Mouse (Mus musculus) forebrain, embryonic 13.5 days (tissue): ENCODE measurements at regions not wholly inside any gene's neighbourhood (a gene's known extent, or its start where the extent isn't known, plus 50 kb on each side); places are given as distances from the start of the nearest gene placed in this dataset.

Source experiments
- ATAC-seq: fragments of 200-750 bp; cut with Nextera tagmentation; 2 replicates; pipeline ENCODE4 v1.8.0; 2017
- H3K27ac ChIP-seq: fragments of 300-500 bp; sonication (generic); 2 replicates; pipeline ENCODE4 v1.5.1; 2015; ENCODE audit warnings: inconsistent platforms, mild to moderate bottlenecking, moderate library complexity
- H3K27me3 ChIP-seq: fragments of 300-500 bp; sonication (generic); 2 replicates; pipeline ENCODE4 v1.6.1; 2015; ENCODE audit warnings: mild to moderate bottlenecking, inconsistent platforms
- H3K36me3 ChIP-seq: fragments of 300-500 bp; sonication (generic); 2 replicates; pipeline ENCODE4 v1.6.1; 2015; ENCODE audit warnings: mild to moderate bottlenecking, inconsistent platforms; ENCODE audit not compliant: poor library complexity, severe bottlenecking
- H3K4me1 ChIP-seq: fragments of 300-500 bp; sonication (generic); 2 replicates; pipeline ENCODE4 v1.6.1; 2015; ENCODE audit warnings: inconsistent platforms
- H3K4me2 ChIP-seq: fragments of 300-500 bp; sonication (generic); 2 replicates; pipeline ENCODE4 v1.6.1; 2015; ENCODE audit warnings: inconsistent platforms, mild to moderate bottlenecking, moderate library complexity
- H3K4me3 ChIP-seq: fragments of 300-500 bp; sonication (generic); 2 replicates; pipeline ENCODE4 v1.5.1; 2015; ENCODE audit warnings: mild to moderate bottlenecking, inconsistent platforms
- H3K9ac ChIP-seq: fragments of 300-500 bp; sonication (generic); 2 replicates; pipeline ENCODE4 v1.6.1; 2015; ENCODE audit warnings: mild to moderate bottlenecking, inconsistent platforms
- H3K9me3 ChIP-seq: fragments of 300-500 bp; sonication (generic); replicated peaks from 2 replicates; pipeline ENCODE4 v1.6.1; 2016; ENCODE audit warnings: inconsistent platforms
- WGBS: fragments of 180-500 bp; shearing (Covaris S2); methylation state at CpG from one replicate; pipeline ENCODE4 v1.1.7; 2015; 5-methylcytosine and 5-hydroxymethylcytosine counted together

- H3K9me3 ChIP-seq, result no peaks in the 10 kb centered on the region
- H3K4me3 ChIP-seq, result no peak overlapping the region
- H3K4me2 ChIP-seq, result no peak overlapping the region
- ATAC-seq, result no peak
- H3K27me3 ChIP-seq, result no peaks in the 10 kb centered on the region
- H3K36me3 ChIP-seq, result no peaks in the 10 kb centered on the region
- H3K9ac ChIP-seq, result no peak overlapping the region
- WGBS, result 76% methylated on average over 8 of the region's 8 CpGs
- H3K4me1 ChIP-seq, result no peaks in the 10 kb centered on the region
- no peak overlapping the region for H3K27ac ChIP-seq
Observed at GRCm38 (mm10) chr17:77819698-77820097, 380.4 kb upstream of the Crim1 start.

- no peak overlapping the region for H3K4me3 ChIP-seq
- H3K4me1 ChIP-seq, result no peaks in the 10 kb centered on the region
- no peak overlapping the region for H3K4me2 ChIP-seq
- no peaks in the 10 kb centered on the region for H3K9me3 ChIP-seq
- no peaks in the 10 kb centered on the region for H3K36me3 ChIP-seq
- no peak overlapping the region for H3K27ac ChIP-seq
- no peak overlapping the region for H3K9ac ChIP-seq
- ATAC-seq, result no peak
- no peaks in the 10 kb centered on the region for H3K27me3 ChIP-seq
- 61% methylated on average over 3 of the region's 3 CpGs for WGBS
Observed at GRCm38 (mm10) chr17:77843949-77844348, 356.1 kb upstream of the Crim1 start.

GRCm38 (mm10) chr17:77874497-77874896 lies 325.6 kb upstream of the Crim1 start:
- Histone ChIP-seq H3K27me3 (no peaks in the 10 kb centered on the region), H3K4me2 (no peak overlapping the region), H3K36me3 (no peaks in the 10 kb centered on the region), H3K27ac (no peak overlapping the region), H3K4me3 (no peak overlapping the region), H3K9ac (no peak overlapping the region), H3K4me1 (no peaks in the 10 kb centered on the region), H3K9me3 (no peaks in the 10 kb centered on the region)
- ATAC-seq, result no peak
- whole genome bisulfite sequencing, result 86% methylated on average over 3 of the region's 3 CpGs

- Histone ChIP-seq H3K9me3 (no peaks in the 10 kb centered on the region), H3K27ac (no peak overlapping the region), H3K27me3 (no peaks in the 10 kb centered on the region), H3K36me3 (no peaks in the 10 kb centered on the region), H3K4me3 (no peak overlapping the region), H3K9ac (no peak overlapping the region), H3K4me2 (no peak overlapping the region), H3K4me1 (no peaks in the 10 kb centered on the region)
- ATAC-seq, result no peak
- WGBS, result 0% methylated on average over 2 of the region's 2 CpGs
Observed at GRCm38 (mm10) chr17:77877016-77877415, 323.0 kb upstream of the Crim1 start.

GRCm38 (mm10) chr17:77885150-77885549 lies 314.9 kb upstream of the Crim1 start:
- no peaks in the 10 kb centered on the region for H3K9me3 ChIP-seq
- no peaks in the 10 kb centered on the region for H3K36me3 ChIP-seq
- no peak overlapping the region for H3K27ac ChIP-seq
- H3K4me3 ChIP-seq, result no peak overlapping the region
- WGBS, result 70% methylated on average over 2 of the region's 2 CpGs
- H3K4me2 ChIP-seq, result no peak overlapping the region
- H3K27me3 ChIP-seq, result no peaks in the 10 kb centered on the region
- H3K4me1 ChIP-seq, result no peaks in the 10 kb centered on the region
- ATAC-seq, result no peak
- H3K9ac ChIP-seq, result no peak overlapping the region

- Histone ChIP-seq H3K9me3 (no peaks in the 10 kb centered on the region), H3K4me2 (no peak overlapping the region), H3K9ac (no peak overlapping the region), H3K27me3 (no peaks in the 10 kb centered on the region), H3K4me1 (no peaks in the 10 kb centered on the region), H3K27ac (no peak overlapping the region), H3K4me3 (no peak overlapping the region), H3K36me3 (no peaks in the 10 kb centered on the region)
- WGBS, result 62% methylated on average over 2 of the region's 2 CpGs
- peak; percentile 92 for ATAC-seq
Observed at GRCm38 (mm10) chr17:77889147-77889546, 310.9 kb upstream of the Crim1 start.

GRCm38 (mm10) chr17:77904412-77904811 lies 295.6 kb upstream of the Crim1 start:
- Histone ChIP-seq H3K4me3 (no peak overlapping the region), H3K27me3 (no peaks in the 10 kb centered on the region), H3K36me3 (no peaks in the 10 kb centered on the region), H3K27ac (no peak overlapping the region), H3K9ac (no peak overlapping the region), H3K4me1 (no peaks in the 10 kb centered on the region), H3K4me2 (no peak overlapping the region), H3K9me3 (no peaks in the 10 kb centered on the region)
- WGBS, result 76% methylated on average over 3 of the region's 3 CpGs
- ATAC-seq, result 0 out of 2 replicates have a peak, but pooled peaks have one; percentile 36

GRCm38 (mm10) chr17:77913962-77914450 lies 286.0 kb upstream of the Crim1 start:
- 85% methylated on average over 4 of the region's 4 CpGs for WGBS
- no peaks in the 10 kb centered on the region for H3K4me1 ChIP-seq
- no peak overlapping the region for H3K27ac ChIP-seq
- no peak overlapping the region for H3K4me2 ChIP-seq
- peak; percentile 41; the same call in 1 of the 2 replicates for ATAC-seq
- no peak overlapping the region for H3K9ac ChIP-seq
- H3K4me3 ChIP-seq, result no peak overlapping the region
- H3K9me3 ChIP-seq, result no peaks in the 10 kb centered on the region
- no peaks in the 10 kb centered on the region for H3K36me3 ChIP-seq
- H3K27me3 ChIP-seq, result no peaks in the 10 kb centered on the region

GRCm38 (mm10) chr17:77930253-77930652 lies 269.8 kb upstream of the Crim1 start:
- H3K9ac ChIP-seq, result no peak overlapping the region
- no peak overlapping the region for H3K4me3 ChIP-seq
- H3K4me1 ChIP-seq, result no peaks in the 10 kb centered on the region
- H3K27me3 ChIP-seq, result no peaks in the 10 kb centered on the region
- H3K4me2 ChIP-seq, result no peak overlapping the region
- 75% methylated on average over 3 of the region's 3 CpGs for WGBS
- H3K9me3 ChIP-seq, result no peaks in the 10 kb centered on the region
- ATAC-seq, result peak; percentile 79
- H3K27ac ChIP-seq, result peak overlapping the region; percentile 63
- H3K36me3 ChIP-seq, result no peaks in the 10 kb centered on the region

GRCm38 (mm10) chr17:77930967-77931591 lies 269.0 kb upstream of the Crim1 start:
- Histone ChIP-seq H3K27me3 (no peaks in the 10 kb centered on the region), H3K36me3 (no peaks in the 10 kb centered on the region), H3K9ac (no peak overlapping the region), H3K27ac (no peak overlapping the region), H3K4me1 (no peaks in the 10 kb centered on the region), H3K4me3 (no peak overlapping the region), H3K4me2 (no peak overlapping the region), H3K9me3 (no peaks in the 10 kb centered on the region)
- WGBS, result 65% methylated on average over 6 of the region's 6 CpGs
- ATAC-seq, result peak; percentile 90

GRCm38 (mm10) chr17:77933192-77933591 lies 266.9 kb upstream of the Crim1 start:
- Histone ChIP-seq H3K27ac (no peak overlapping the region), H3K9me3 (no peaks in the 10 kb centered on the region), H3K4me3 (no peak overlapping the region), H3K4me1 (no peaks in the 10 kb centered on the region), H3K9ac (no peak overlapping the region), H3K27me3 (no peaks in the 10 kb centered on the region), H3K4me2 (no peak overlapping the region), H3K36me3 (no peaks in the 10 kb centered on the region)
- no peak for ATAC-seq

GRCm38 (mm10) chr17:77958048-77958447 lies 242.0 kb upstream of the Crim1 start:
- H3K4me1 ChIP-seq, result no peaks in the 10 kb centered on the region
- H3K27me3 ChIP-seq, result no peaks in the 10 kb centered on the region
- H3K9ac ChIP-seq, result no peak overlapping the region
- H3K9me3 ChIP-seq, result no peaks in the 10 kb centered on the region
- WGBS, result 83% methylated on average over 4 of the region's 4 CpGs
- no peak overlapping the region for H3K27ac ChIP-seq
- H3K4me3 ChIP-seq, result no peak overlapping the region
- no peaks in the 10 kb centered on the region for H3K36me3 ChIP-seq
- ATAC-seq, result no peak
- no peak overlapping the region for H3K4me2 ChIP-seq

- 71% methylated on average over 5 of the region's 5 CpGs for WGBS
- Histone ChIP-seq H3K4me2 (no peak overlapping the region), H3K36me3 (no peaks in the 10 kb centered on the region), H3K27me3 (no peaks in the 10 kb centered on the region), H3K27ac (no peak overlapping the region), H3K9me3 (no peaks in the 10 kb centered on the region), H3K4me1 (no peaks in the 10 kb centered on the region), H3K4me3 (no peak overlapping the region), H3K9ac (no peak overlapping the region)
- no peak for ATAC-seq
Observed at GRCm38 (mm10) chr17:77961296-77961695, 238.8 kb upstream of the Crim1 start.
